Mouse (Mus musculus) leukemia stem cell, adult 10-12 weeks (primary cell): Measurements from ENCODE around the gene Mtr. TPM values are rescaled to one million over a fixed set of nuclear protein-coding genes. Genes with fewer than 3 reads are reported as not detected.

Experiments
- polyA plus RNA-seq: library from polyadenylated mRNA; stranded (reverse); fragments of >175 nt; gene quantifications from 2 replicates; pipeline ENCODE4 v1.2.3, GENCODE M21; 2012; ENCODE audit warnings: low replicate concordance

The Mtr gene
- 4.1 and 15.4 TPM in 2 replicates for polyA plus RNA-seq

GRCm38 (mm10) chr13:12257391-12258380 is at the start of gene Mtr:
Gene Mtr, minus strand, starts transcription at chr13:12258113.

Other genes starting within 250 kb of the Mtr start
- gene Ryr2, start 151.2 kb downstream of the Mtr start, polyA plus RNA-seq: 0.05 TPM in 1 of 2 replicates, not detected in the other
- 0.46 TPM in 1 of 2 replicates, not detected in the other for gene Actn2, start 82.6 kb upstream of the Mtr start, polyA plus RNA-seq
- 4.5 and 29.8 TPM in 2 replicates for gene Heatr1, start 136.9 kb upstream of the Mtr start, polyA plus RNA-seq
- gene Lgals8, start 206.8 kb upstream of the Mtr start, polyA plus RNA-seq: 1.8 and 1.9 TPM in 2 replicates